Mouse (Mus musculus) neural tube, embryonic 13.5 days (tissue): ENCODE data around the gene Tenm2. TPM values are rescaled to one million over a fixed set of nuclear protein-coding genes. Genes with fewer than 3 reads are reported as not detected.

ENCODE experiments used
- ATAC-seq: fragments of 200-750 bp; cut with Nextera tagmentation; 2 replicates; pipeline ENCODE4 v1.8.0; 2017; ENCODE audit warnings: low read depth, mild to moderate bottlenecking, moderate TSS enrichment, moderate library complexity
- H3K27ac ChIP-seq: fragments of 300-500 bp; sonication (generic); replicated peaks from 2 replicates; pipeline ENCODE4 v1.5.1; 2015; ENCODE audit warnings: moderate library complexity, mild to moderate bottlenecking, inconsistent platforms
- H3K27me3 ChIP-seq: fragments of 300-500 bp; sonication (generic); 2 replicates; pipeline ENCODE4 v1.6.1; 2015; ENCODE audit warnings: mild to moderate bottlenecking, inconsistent platforms
- H3K36me3 ChIP-seq: fragments of 300-500 bp; sonication (generic); 2 replicates; pipeline ENCODE4 v1.6.1; 2015; ENCODE audit warnings: mild to moderate bottlenecking, inconsistent platforms
- H3K4me1 ChIP-seq: fragments of 300-500 bp; sonication (generic); replicated peaks from 2 replicates; pipeline ENCODE4 v1.6.1; 2015; ENCODE audit warnings: inconsistent platforms
- H3K4me2 ChIP-seq: fragments of 300-500 bp; sonication (generic); 2 replicates; pipeline ENCODE4 v1.6.1; 2015; ENCODE audit warnings: inconsistent platforms, mild to moderate bottlenecking, moderate library complexity
- H3K4me3 ChIP-seq: fragments of 300-500 bp; sonication (generic); 2 replicates; pipeline ENCODE4 v1.5.1; 2015; ENCODE audit warnings: mild to moderate bottlenecking, inconsistent platforms
- H3K9ac ChIP-seq: fragments of 300-500 bp; sonication (generic); 2 replicates; pipeline ENCODE4 v1.6.1; 2015; ENCODE audit warnings: moderate library complexity, mild to moderate bottlenecking, inconsistent platforms
- H3K9me3 ChIP-seq: fragments of 300-500 bp; sonication (generic); 2 replicates; pipeline ENCODE4 v1.6.1; 2016; ENCODE audit warnings: inconsistent platforms
- WGBS: fragments of 180-500 bp; shearing (Covaris S2); methylation state at CpG from one replicate; pipeline ENCODE4 v1.1.7; 2015; 5-methylcytosine and 5-hydroxymethylcytosine counted together
- polyA plus RNA-seq: library from polyadenylated mRNA; unstranded; fragments of >200 nt; fragmentation: Nextera tagmentation; extraction: Ambion mirVana; gene quantifications from 2 replicates; pipeline ENCODE4 v1.2.1, GENCODE M21; 2015

Tenm2 gene
- polyA plus RNA-seq, 1 experiment from 2014 or later: 14.2 TPM

DNA sequence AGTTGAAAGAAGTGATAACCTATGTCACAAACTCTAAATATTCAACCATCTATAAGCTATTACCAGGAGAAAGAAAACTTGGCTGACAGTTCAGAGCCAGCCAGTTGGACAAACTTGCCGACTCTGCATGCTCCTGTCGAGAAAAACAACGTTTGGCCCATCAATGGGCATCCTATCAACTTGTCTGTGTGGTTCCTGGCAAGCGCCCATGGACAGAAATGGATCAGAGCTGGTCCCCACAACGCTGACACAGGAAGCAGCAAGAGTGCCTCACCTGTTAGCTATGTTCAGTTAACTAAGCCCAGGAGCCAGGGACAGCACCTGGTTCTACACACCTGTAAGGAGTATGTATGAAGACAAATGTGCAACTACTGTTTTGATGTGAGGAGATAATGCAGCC lies 908.5 kb downstream of the Tenm2 start:
- WGBS: 86% methylated on average over 5 of the region's 5 CpGs
- H3K27me3 ChIP-seq: no peaks in the 10 kb centered on the region
- H3K9ac ChIP-seq: no peak overlapping the region
- H3K9me3 ChIP-seq: no peaks in the 10 kb centered on the region
- H3K27ac ChIP-seq: no peak overlapping the region
- ATAC-seq: no peak
- H3K4me3 ChIP-seq: no peak overlapping the region
- no peak overlapping the region for H3K4me2 ChIP-seq
- H3K4me1 ChIP-seq: peaks cover 38% of the 10 kb centered on the region
- H3K36me3 ChIP-seq: no peaks in the 10 kb centered on the region

DNA sequence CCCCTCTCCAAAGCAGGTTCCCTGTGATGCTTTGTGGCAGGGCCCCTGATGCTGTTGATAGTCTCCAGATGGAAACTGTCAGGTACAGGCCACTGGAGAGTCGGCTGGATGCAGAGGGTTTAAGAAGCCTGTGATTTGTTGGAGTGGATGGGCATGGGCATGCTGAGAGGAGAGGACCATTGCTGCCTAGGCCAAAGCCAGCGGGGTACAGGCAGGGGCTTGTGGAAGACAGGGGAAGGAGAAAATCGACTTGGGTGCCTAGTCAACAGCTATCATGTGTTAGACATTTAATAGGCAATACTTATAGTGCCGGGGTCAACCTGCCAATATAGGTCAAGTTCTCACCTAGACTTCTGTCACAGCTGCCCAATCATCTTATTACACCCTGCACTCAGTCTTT lies 926.4 kb downstream of the Tenm2 start:
- no peak overlapping the region for H3K4me2 ChIP-seq
- H3K4me3 ChIP-seq: no peak overlapping the region
- H3K36me3 ChIP-seq: no peaks in the 10 kb centered on the region
- peaks cover 8% of the 10 kb centered on the region; the same call in 1 of the 2 replicates for H3K4me1 ChIP-seq
- no peaks in the 10 kb centered on the region for H3K9me3 ChIP-seq
- H3K27me3 ChIP-seq: no peaks in the 10 kb centered on the region
- 86% methylated on average over 4 of the region's 4 CpGs for WGBS
- ATAC-seq: no peak
- H3K27ac ChIP-seq: no peak overlapping the region
- no peak overlapping the region for H3K9ac ChIP-seq

DNA sequence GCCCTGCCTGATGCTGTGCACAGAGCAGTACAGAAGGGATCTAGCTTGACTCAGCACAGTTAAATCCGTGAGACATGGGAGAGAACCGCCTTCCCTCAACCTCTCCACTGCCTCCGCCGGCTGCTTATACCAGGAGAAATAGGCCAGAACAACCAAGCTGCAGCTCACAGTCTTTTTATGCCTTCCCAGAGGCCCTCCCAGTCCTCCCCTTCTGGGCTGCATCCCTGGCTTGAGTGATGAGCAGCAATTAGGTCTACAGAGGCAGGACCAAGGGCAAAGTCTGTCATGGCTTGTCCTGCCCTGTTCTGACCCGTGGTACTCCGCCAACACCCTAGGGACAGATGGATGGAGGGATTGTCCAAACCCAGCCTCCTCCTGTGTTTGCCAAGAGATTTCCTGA lies 928.5 kb downstream of the Tenm2 start:
- no peak overlapping the region for H3K4me2 ChIP-seq
- H3K4me1 ChIP-seq: peaks cover 13% of the 10 kb centered on the region
- H3K4me3 ChIP-seq: no peak overlapping the region
- no peak for ATAC-seq
- H3K27ac ChIP-seq: no peak overlapping the region
- 83% methylated on average over 6 of the region's 6 CpGs for WGBS
- H3K36me3 ChIP-seq: no peaks in the 10 kb centered on the region
- no peak overlapping the region for H3K9ac ChIP-seq
- H3K27me3 ChIP-seq: no peaks in the 10 kb centered on the region
- H3K9me3 ChIP-seq: no peaks in the 10 kb centered on the region

DNA sequence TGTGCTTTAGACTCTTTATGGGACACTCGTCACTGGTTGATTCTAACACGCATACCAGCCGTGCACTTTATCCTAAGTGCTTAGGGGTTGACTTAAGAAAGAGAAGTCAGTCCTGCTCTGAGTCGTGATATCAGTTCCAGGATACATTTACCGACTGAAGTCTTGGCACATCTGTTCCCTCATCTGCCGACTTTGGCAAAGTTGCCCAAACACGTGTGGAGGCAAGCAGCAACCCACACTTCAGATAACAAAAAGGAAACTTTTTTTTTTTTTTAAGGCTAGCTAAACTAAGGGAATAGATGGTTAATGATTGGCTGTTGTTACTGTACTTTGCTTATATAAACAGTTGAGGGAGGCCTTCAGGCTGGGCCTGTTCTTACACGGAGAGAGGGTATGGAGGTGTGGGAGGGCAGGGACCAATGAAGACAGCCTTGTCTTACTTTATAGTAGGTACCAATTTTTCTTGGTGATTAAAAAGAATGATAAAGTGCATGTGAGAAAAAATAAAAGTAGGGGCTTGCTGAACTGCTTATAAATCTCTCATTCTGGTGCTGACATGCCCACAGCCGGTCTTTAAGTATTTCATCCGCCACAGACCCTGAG lies 930.3 kb downstream of the Tenm2 start:
- 83% methylated on average over 10 of the region's 10 CpGs for WGBS
- no peaks in the 10 kb centered on the region for H3K9me3 ChIP-seq
- no peaks in the 10 kb centered on the region for H3K36me3 ChIP-seq
- H3K27me3 ChIP-seq: no peaks in the 10 kb centered on the region
- H3K4me2 ChIP-seq: no peak overlapping the region
- H3K9ac ChIP-seq: no peak overlapping the region
- no peak for ATAC-seq
- peaks cover 15% of the 10 kb centered on the region for H3K4me1 ChIP-seq
- H3K4me3 ChIP-seq: no peak overlapping the region
- no peak overlapping the region for H3K27ac ChIP-seq

- peak; percentile 36; the same call in 1 of the 2 replicates for ATAC-seq
- H3K9me3 ChIP-seq: no peaks in the 10 kb centered on the region
- no peaks in the 10 kb centered on the region for H3K27me3 ChIP-seq
- WGBS: 23% methylated on average over 2 of the region's 2 CpGs
- 0 out of 2 replicates have a peak overlapping the region, but pooled peaks have one; percentile 23 for H3K27ac ChIP-seq
- H3K4me2 ChIP-seq: no peak overlapping the region
- peaks cover 11% of the 10 kb centered on the region for H3K4me1 ChIP-seq
- H3K4me3 ChIP-seq: no peak overlapping the region
- no peaks in the 10 kb centered on the region for H3K36me3 ChIP-seq
- no peak overlapping the region for H3K9ac ChIP-seq
Observed at GRCm38 (mm10) chr11:36302913-36303371, 932.8 kb downstream of the Tenm2 start.

DNA sequence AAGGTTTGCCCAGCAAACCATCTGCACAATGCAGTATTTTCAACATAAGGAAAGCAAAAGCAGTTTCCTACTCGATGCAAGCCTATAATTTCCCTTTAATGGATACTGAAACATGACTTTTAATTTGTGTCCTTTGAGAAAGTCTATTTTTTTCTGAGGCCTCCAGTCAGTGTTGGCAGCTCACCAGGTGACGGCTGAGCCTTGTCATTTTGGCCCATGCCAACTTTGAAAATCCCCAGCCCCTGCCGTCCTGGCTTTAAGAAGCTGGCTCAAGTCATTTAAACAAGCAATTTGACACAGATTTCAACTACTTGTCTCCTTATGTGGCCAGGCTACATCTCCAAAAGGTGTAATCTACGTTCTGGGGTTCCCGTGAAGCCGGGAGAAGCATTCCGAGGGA lies 933.7 kb downstream of the Tenm2 start:
- ATAC-seq: no peak
- Histone ChIP-seq H3K36me3 (no peaks in the 10 kb centered on the region), H3K27me3 (no peaks in the 10 kb centered on the region), H3K9ac (no peak overlapping the region), H3K27ac (no peak overlapping the region), H3K4me2 (no peak overlapping the region), H3K4me3 (no peak overlapping the region), H3K4me1 (peaks cover 11% of the 10 kb centered on the region), H3K9me3 (no peaks in the 10 kb centered on the region)
- 63% methylated on average over 7 of the region's 7 CpGs for WGBS

DNA sequence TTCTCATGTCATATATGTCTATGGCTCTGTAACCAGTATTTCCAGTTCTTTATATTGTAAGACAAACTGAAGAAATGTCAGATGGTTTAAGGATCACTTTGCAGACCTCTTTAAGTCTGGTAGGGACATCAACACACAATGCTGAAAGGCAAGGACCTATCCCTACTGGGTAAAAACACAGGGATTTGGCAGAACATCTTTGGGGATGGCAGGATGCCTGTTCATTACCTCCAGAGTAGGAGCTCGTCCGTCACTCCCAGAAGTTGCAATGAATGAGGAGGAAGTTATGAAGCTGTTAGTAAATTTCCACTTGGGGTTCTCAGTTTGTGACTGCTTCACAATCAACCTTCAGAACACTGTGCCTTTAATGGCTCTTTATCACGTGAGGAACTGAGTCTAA lies 939.2 kb downstream of the Tenm2 start:
- no peaks in the 10 kb centered on the region for H3K9me3 ChIP-seq
- no peak for ATAC-seq
- no peak overlapping the region for H3K27ac ChIP-seq
- no peak overlapping the region for H3K9ac ChIP-seq
- H3K27me3 ChIP-seq: no peaks in the 10 kb centered on the region
- H3K36me3 ChIP-seq: no peaks in the 10 kb centered on the region
- peaks cover 10% of the 10 kb centered on the region; the same call in 1 of the 2 replicates for H3K4me1 ChIP-seq
- H3K4me2 ChIP-seq: no peak overlapping the region
- 83% methylated on average over 3 of the region's 3 CpGs for WGBS
- no peak overlapping the region for H3K4me3 ChIP-seq

DNA sequence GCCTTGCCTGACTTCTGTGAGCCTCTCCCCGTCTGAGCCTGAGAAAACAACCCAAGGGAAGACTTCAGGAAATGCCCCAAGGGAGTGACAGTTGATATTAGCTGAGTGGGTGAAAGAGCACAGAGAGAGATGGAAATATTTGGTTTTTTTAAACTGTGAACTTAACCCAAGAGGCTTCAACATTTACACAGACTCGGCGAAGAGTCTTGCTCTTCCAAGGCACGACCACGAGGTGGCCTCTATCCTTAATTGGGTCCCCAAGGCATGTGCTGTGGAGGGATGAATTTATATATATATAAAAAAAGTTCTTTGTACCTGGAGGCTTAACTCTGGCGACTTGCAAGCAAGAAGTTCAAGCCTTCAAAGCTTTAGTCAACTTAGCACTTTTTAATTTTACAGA lies 943.6 kb downstream of the Tenm2 start:
- 44% methylated on average over 6 of the region's 6 CpGs for WGBS
- H3K4me1 ChIP-seq: peaks cover 10% of the 10 kb centered on the region; the same call in 1 of the 2 replicates
- no peak overlapping the region for H3K9ac ChIP-seq
- no peak for ATAC-seq
- H3K27me3 ChIP-seq: no peaks in the 10 kb centered on the region
- H3K4me2 ChIP-seq: no peak overlapping the region
- H3K27ac ChIP-seq: no peak overlapping the region
- no peak overlapping the region for H3K4me3 ChIP-seq
- H3K9me3 ChIP-seq: no peaks in the 10 kb centered on the region
- H3K36me3 ChIP-seq: no peaks in the 10 kb centered on the region

GRCm38 (mm10) chr11:36286246-36286645 lies 949.5 kb downstream of the Tenm2 start:
- Histone ChIP-seq H3K4me3 (no peak overlapping the region), H3K4me1 (no peaks in the 10 kb centered on the region), H3K9me3 (no peaks in the 10 kb centered on the region), H3K27me3 (no peaks in the 10 kb centered on the region), H3K36me3 (no peaks in the 10 kb centered on the region), H3K27ac (no peak overlapping the region), H3K9ac (no peak overlapping the region), H3K4me2 (no peak overlapping the region)
- 90% methylated on average over 6 of the region's 6 CpGs for WGBS
- ATAC-seq: no peak

GRCm38 (mm10) chr11:36280533-36280932 lies 955.2 kb downstream of the Tenm2 start:
- no peak overlapping the region for H3K4me3 ChIP-seq
- no peak overlapping the region for H3K27ac ChIP-seq
- peaks cover 24% of the 10 kb centered on the region for H3K4me1 ChIP-seq
- H3K36me3 ChIP-seq: no peaks in the 10 kb centered on the region
- ATAC-seq: no peak
- 82% methylated on average over 7 of the region's 7 CpGs for WGBS
- no peak overlapping the region for H3K9ac ChIP-seq
- H3K27me3 ChIP-seq: no peaks in the 10 kb centered on the region
- H3K9me3 ChIP-seq: no peaks in the 10 kb centered on the region
- no peak overlapping the region for H3K4me2 ChIP-seq

- H3K27me3 ChIP-seq: no peaks in the 10 kb centered on the region
- H3K9me3 ChIP-seq: no peaks in the 10 kb centered on the region
- ATAC-seq: no peak
- H3K36me3 ChIP-seq: no peaks in the 10 kb centered on the region
- peaks cover 26% of the 10 kb centered on the region for H3K4me1 ChIP-seq
- H3K9ac ChIP-seq: no peak overlapping the region
- no peak overlapping the region for H3K4me3 ChIP-seq
- WGBS: 70% methylated on average over 9 of the region's 9 CpGs
- no peak overlapping the region for H3K4me2 ChIP-seq
- H3K27ac ChIP-seq: no peak overlapping the region
Observed at GRCm38 (mm10) chr11:36277903-36278215, 957.9 kb downstream of the Tenm2 start.

DNA sequence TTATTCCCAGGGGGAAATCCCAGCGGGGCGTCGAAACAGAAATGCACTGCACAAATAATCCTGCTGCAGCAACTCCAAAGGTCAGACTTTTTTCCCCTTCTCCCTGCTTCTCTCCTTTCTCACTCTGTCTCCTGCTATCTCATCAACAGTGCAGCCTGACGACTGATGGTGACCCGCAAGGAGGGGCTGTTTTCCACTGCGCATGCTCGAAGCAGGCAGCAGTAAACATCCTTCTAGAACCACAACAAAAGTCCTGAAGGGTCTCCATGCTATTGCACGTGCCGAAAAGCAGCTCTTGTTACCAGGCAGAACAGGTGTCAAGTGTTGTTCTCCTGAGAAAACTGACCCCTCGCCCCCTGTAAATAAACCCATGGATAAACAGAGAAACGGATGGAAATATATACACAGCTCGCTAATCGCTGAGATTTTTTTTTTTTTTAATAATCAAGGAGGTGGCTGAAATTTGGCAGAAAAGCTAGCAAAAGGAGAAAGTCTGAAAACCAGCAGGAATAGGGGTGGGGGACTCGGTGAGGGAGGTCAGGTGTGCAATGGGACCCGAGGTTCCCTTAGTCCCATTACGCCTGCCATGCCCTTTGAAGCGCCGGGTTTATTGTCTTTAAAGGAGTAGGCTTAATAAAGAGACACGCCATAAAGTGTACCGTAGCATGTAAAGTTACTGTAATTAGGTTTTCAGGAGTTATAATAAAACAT lies 958.4 kb downstream of the Tenm2 start:
- H3K9me3 ChIP-seq: no peaks in the 10 kb centered on the region
- no peaks in the 10 kb centered on the region for H3K36me3 ChIP-seq
- peak overlapping the region; percentile 15; the same call in 1 of the 2 replicates for H3K4me2 ChIP-seq
- WGBS: 45% methylated on average over 20 of the region's 20 CpGs
- H3K27ac ChIP-seq: 0 out of 2 replicates have a peak overlapping the region, but pooled peaks have one; percentile 2
- ATAC-seq: no peak
- no peak overlapping the region for H3K9ac ChIP-seq
- H3K4me3 ChIP-seq: no peak overlapping the region
- no peaks in the 10 kb centered on the region for H3K27me3 ChIP-seq
- peaks cover 26% of the 10 kb centered on the region for H3K4me1 ChIP-seq

- peak overlapping the region; percentile 34; the same call in 1 of the 2 replicates for H3K27ac ChIP-seq
- no peak overlapping the region for H3K4me3 ChIP-seq
- H3K27me3 ChIP-seq: no peaks in the 10 kb centered on the region
- H3K9me3 ChIP-seq: no peaks in the 10 kb centered on the region
- no peak overlapping the region for H3K4me2 ChIP-seq
- ATAC-seq: no peak
- no peaks in the 10 kb centered on the region for H3K36me3 ChIP-seq
- H3K4me1 ChIP-seq: peaks cover 36% of the 10 kb centered on the region
- H3K9ac ChIP-seq: no peak overlapping the region
- WGBS: 13% methylated on average over 5 of the region's 5 CpGs
Observed at GRCm38 (mm10) chr11:36276015-36276414, 959.7 kb downstream of the Tenm2 start.
